29 mouse cellular contexts compared by ENCODE assay signal in the genomic region with DNA sequence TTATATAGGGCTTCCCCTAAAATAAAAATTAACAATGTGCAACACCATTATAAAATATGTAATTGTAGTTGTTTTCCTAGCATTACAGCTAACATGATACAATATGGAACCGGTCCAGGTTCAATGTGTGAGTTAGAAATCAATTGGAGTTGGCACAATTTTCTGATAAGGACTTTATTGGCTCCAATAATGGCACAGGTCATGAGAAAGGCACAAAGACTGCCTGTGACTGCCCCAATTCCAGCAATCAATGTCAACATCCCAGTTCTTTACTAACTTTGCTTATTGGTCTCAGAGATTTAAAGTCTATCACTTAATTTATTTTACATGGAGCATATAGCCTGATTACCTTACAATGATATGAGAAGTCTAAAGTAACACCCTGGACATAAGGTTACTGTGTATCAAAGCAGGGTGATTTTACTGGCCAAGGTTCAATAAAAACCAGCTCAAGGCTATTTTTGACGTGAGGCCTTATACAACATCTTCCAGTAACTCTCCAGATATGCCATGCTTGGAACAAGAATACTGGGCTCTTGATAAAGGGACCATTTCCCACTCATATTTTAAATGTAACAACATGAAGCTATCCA. TPM values are rescaled to one million over a fixed set of nuclear protein-coding genes. Genes with fewer than 3 reads are reported as not detected.
DNase-seq lines count a peak whose midpoint lies in the region; ATAC-seq and TF ChIP-seq lines count a peak whose summit lies in the region.
"Had no signal": no experiment of that assay in that cellular context is flagged by ENCODE, and none has a peak within 500 bp of the region (broad histone marks: within the 10 kb centered on the region; RNA-seq: fewer than 3 reads in every experiment).

No protein-coding gene starts in this region.

- H3K4me3 ChIP-seq in intestine, postnatal 0 days (ENCODE audit: low read depth, low read length), result no peak overlapping the region
- no peak overlapping the region for H3K4me3 ChIP-seq in cerebellum, adult 2 months (replicated peaks; ENCODE audit: insufficient read depth, low read depth, low read length)
- H3K4me3 ChIP-seq: embryonic facial prominence, embryonic 10.5 days; embryonic facial prominence, embryonic 12.5 days; forebrain, embryonic 13.5 days; forebrain, embryonic 15.5 days had no signal

- no peak overlapping the region for H3K27ac ChIP-seq in intestine, postnatal 0 days (ENCODE audit: low read depth, low read length)
- no peak overlapping the region for H3K27ac ChIP-seq in cerebellum, adult 2 months (ENCODE audit: insufficient read depth, low read length)
- H3K27ac ChIP-seq: embryonic facial prominence, embryonic 10.5 days; embryonic facial prominence, embryonic 12.5 days; forebrain, embryonic 13.5 days; forebrain, embryonic 15.5 days had no signal

- H3K9ac ChIP-seq in intestine, postnatal 0 days (ENCODE audit: low read depth, low read length), result no peak overlapping the region
- H3K9ac ChIP-seq: embryonic facial prominence, embryonic 12.5 days; forebrain, embryonic 13.5 days; forebrain, embryonic 15.5 days had no signal

- TF ChIP-seq CTCF in intestine, postnatal 0 days (IDR thresholded peaks at IDR 0.05; ENCODE audit: low read depth), result no peak
- no peak for TF ChIP-seq CTCF in cerebellum, adult 2 months (IDR thresholded peaks at IDR 0.05; ENCODE audit: borderline replicate concordance, insufficient read depth, low read depth, low read length)

- peak; percentile 57; the same call in 1 of the 2 replicates for ATAC-seq in intestine, postnatal 0 days
- ATAC-seq in cerebellum, adult (ENCODE audit: insufficient number of reproducible peaks, low FRiP score, low TSS enrichment), result no peak
- ATAC-seq: activated CD4-positive, CD25-positive, alpha-beta regulatory T cell, adult 4 months; CD4-positive, CD25-positive, alpha-beta regulatory T cell, adult 4 months; forebrain, embryonic 13.5 days; forebrain, embryonic 15.5 days; Patski had no signal

- no peak overlapping the region for H3K4me2 ChIP-seq in intestine, postnatal 0 days (replicated peaks; ENCODE audit: low read depth)
- H3K4me2 ChIP-seq: embryonic facial prominence, embryonic 12.5 days; forebrain, embryonic 13.5 days; forebrain, embryonic 15.5 days had no signal

- no peaks in the 10 kb centered on the region for H3K27me3 ChIP-seq in intestine, postnatal 0 days (replicated peaks; ENCODE audit: control insufficient read depth, insufficient read depth, low read length)
- no peaks in the 10 kb centered on the region for H3K27me3 ChIP-seq in cerebellum, adult 2 months (ENCODE audit: control insufficient read depth, insufficient read depth, low read length)
- H3K27me3 ChIP-seq: CH12.LX; embryonic facial prominence, embryonic 12.5 days; forebrain, embryonic 13.5 days; forebrain, embryonic 15.5 days; Patski had no signal

- H3K36me3 ChIP-seq in intestine, postnatal 0 days (ENCODE audit: control insufficient read depth, insufficient read depth), result no peaks in the 10 kb centered on the region
- H3K36me3 ChIP-seq: embryonic facial prominence, embryonic 10.5 days; embryonic facial prominence, embryonic 12.5 days; forebrain, embryonic 15.5 days; G1E had no signal

- WGBS in intestine, postnatal 0 days, result 26% methylated on average over 2 of the region's 2 CpGs
- WGBS in cerebellum, adult 2 months, result 50% methylated on average over 2 of the region's 2 CpGs

- TF ChIP-seq POLR2A in cerebellum, adult 2 months (IDR thresholded peaks at IDR 0.05; ENCODE audit: borderline replicate concordance, insufficient read depth, low read length), result no peak

- no peaks in the 10 kb centered on the region for H3K9me3 ChIP-seq in intestine, postnatal 0 days (ENCODE audit: control insufficient read depth)
- H3K9me3 ChIP-seq: embryonic facial prominence, embryonic 10.5 days; embryonic facial prominence, embryonic 12.5 days; forebrain, embryonic 13.5 days; forebrain, embryonic 15.5 days; G1E had no signal

- intact Hi-C loops in heart, postnatal 25 days (cut with DNase I), result no loop called here

- peak; percentile 6 for DNase-seq in heart, adult 8-10 months (ENCODE audit: low spot score)
- DNase-seq in heart, postnatal 25 days (ENCODE audit: low spot score), result no peak
- DNase-seq in testis, postnatal 14 days (ENCODE audit: low spot score), result peak; percentile 4
- DNase-seq in testis, postnatal 10 days (ENCODE audit: low spot score), result no peak
- DNase-seq in cerebellum, adult 2 months, result no peak
- DNase-seq: adrenal gland, adult 8-10 months; adrenal gland, postnatal 14 days; adrenal gland, postnatal 36 days; B cell, adult 2 months; cerebellum, adult 11 months; cerebellum, adult 18-20 months; cerebellum, adult 9-10 months; cerebellum, postnatal 10 days; cerebellum, postnatal 25 days had no signal

- no peaks in the 10 kb centered on the region for H3K4me1 ChIP-seq in intestine, postnatal 0 days (replicated peaks; ENCODE audit: control insufficient read depth, insufficient read depth, low read length)
- H3K4me1 ChIP-seq in cerebellum, adult 2 months (ENCODE audit: control insufficient read depth, insufficient read depth, low read length), result no peaks in the 10 kb centered on the region
- H3K4me1 ChIP-seq: embryonic facial prominence, embryonic 10.5 days; embryonic facial prominence, embryonic 12.5 days; forebrain, embryonic 13.5 days; forebrain, embryonic 15.5 days had no signal

RNA-seq across cellular contexts. Expression of gene Reg3b, which starts 8.4 kb away (rescaled TPM):
- total RNA-seq in heart, adult 8-10 months (2022), result not detected
- total RNA-seq in heart, postnatal 25 days (2021), result not detected
- polyA plus RNA-seq in intestine, postnatal 0 days (2015; fragmentation: Nextera tagmentation; extraction: Ambion mirVana), result 52.4 and 93.9 TPM in 2 replicates
- polyA plus RNA-seq in cerebellum, adult 2 months (2012; rRNA removed), result 0.62 TPM in 1 of 2 replicates, not detected in the other
- total RNA-seq: adrenal gland, adult 18-20 months; adrenal gland, adult 8-10 months; adrenal gland, postnatal 14 days; adrenal gland, postnatal 36 days; CH12.LX; G1E had no signal
- polyA plus RNA-seq: activated CD4-positive, CD25-positive, alpha-beta regulatory T cell, adult 4 months; CD4-positive, CD25-positive, alpha-beta regulatory T cell, adult 4 months; embryonic facial prominence, embryonic 10.5 days; embryonic facial prominence, embryonic 12.5 days; forebrain, embryonic 11.5 days; forebrain, embryonic 13.5 days; forebrain, embryonic 15.5 days; G1E; Patski had no signal

RNA-seq across cellular contexts. Expression of gene Reg3d, which starts 16.6 kb away (rescaled TPM):
- total RNA-seq in heart, adult 8-10 months (2022), result not detected
- total RNA-seq in heart, postnatal 25 days (2021), result not detected
- not detected in 2 replicates for polyA plus RNA-seq in intestine, postnatal 0 days (2015; fragmentation: Nextera tagmentation; extraction: Ambion mirVana)
- polyA plus RNA-seq in cerebellum, adult 2 months (2012; rRNA removed), result not detected in 2 replicates
- total RNA-seq: adrenal gland, adult 18-20 months; adrenal gland, adult 8-10 months; adrenal gland, postnatal 14 days; adrenal gland, postnatal 36 days; CH12.LX; G1E had no signal
- polyA plus RNA-seq: activated CD4-positive, CD25-positive, alpha-beta regulatory T cell, adult 4 months; CD4-positive, CD25-positive, alpha-beta regulatory T cell, adult 4 months; cortical plate, adult 2 months; embryonic facial prominence, embryonic 10.5 days; embryonic facial prominence, embryonic 12.5 days; embryonic facial prominence, embryonic 14.5 days; forebrain, embryonic 11.5 days; forebrain, embryonic 13.5 days; forebrain, embryonic 15.5 days; G1E; Patski had no signal

RNA-seq across cellular contexts. Expression of gene Reg3a, which starts 18.4 kb away (rescaled TPM):
- total RNA-seq in heart, adult 8-10 months (2022), result not detected
- not detected for total RNA-seq in heart, postnatal 25 days (2021)
- polyA plus RNA-seq in intestine, postnatal 0 days (2015; fragmentation: Nextera tagmentation; extraction: Ambion mirVana), result not detected in 2 replicates
- not detected in 2 replicates for polyA plus RNA-seq in cerebellum, adult 2 months (2012; rRNA removed)
- total RNA-seq: adrenal gland, adult 18-20 months; adrenal gland, adult 8-10 months; adrenal gland, postnatal 14 days; adrenal gland, postnatal 36 days; CH12.LX; G1E had no signal
- polyA plus RNA-seq: activated CD4-positive, CD25-positive, alpha-beta regulatory T cell, adult 4 months; CD4-positive, CD25-positive, alpha-beta regulatory T cell, adult 4 months; cortical plate, adult 2 months; embryonic facial prominence, embryonic 10.5 days; embryonic facial prominence, embryonic 12.5 days; embryonic facial prominence, embryonic 14.5 days; forebrain, embryonic 11.5 days; forebrain, embryonic 13.5 days; forebrain, embryonic 15.5 days; G1E; Patski had no signal

RNA-seq across cellular contexts. Expression of gene Reg2, which starts 33.4 kb away (rescaled TPM):
- total RNA-seq in heart, adult 8-10 months (2022), result not detected
- not detected for total RNA-seq in heart, postnatal 25 days (2021)
- not detected in 2 replicates for polyA plus RNA-seq in intestine, postnatal 0 days (2015; fragmentation: Nextera tagmentation; extraction: Ambion mirVana)
- polyA plus RNA-seq in cerebellum, adult 2 months (2012; rRNA removed), result not detected in 2 replicates
- total RNA-seq: adrenal gland, adult 18-20 months; adrenal gland, adult 8-10 months; adrenal gland, postnatal 14 days; adrenal gland, postnatal 36 days; CH12.LX; G1E had no signal
- polyA plus RNA-seq: activated CD4-positive, CD25-positive, alpha-beta regulatory T cell, adult 4 months; CD4-positive, CD25-positive, alpha-beta regulatory T cell, adult 4 months; cortical plate, adult 2 months; embryonic facial prominence, embryonic 10.5 days; embryonic facial prominence, embryonic 12.5 days; embryonic facial prominence, embryonic 14.5 days; forebrain, embryonic 11.5 days; forebrain, embryonic 13.5 days; forebrain, embryonic 15.5 days; G1E; Patski had no signal

Comparison
In these comparisons a context has a peak if more than half of its experiments do, and no peak if none do; other contexts are left out.
1. DNase-seq: peak in heart, adult 8-10 months (single experiment) and testis, postnatal 14 days (single experiment); none in heart, postnatal 25 days (single experiment), testis, postnatal 10 days (single experiment) and cerebellum, adult 2 months (0 of 2).